Mouse (Mus musculus): ENCODE data around the gene Prmt7. TPM values are rescaled to one million over a fixed set of nuclear protein-coding genes. Genes with fewer than 3 reads are reported as not detected.

Gene Prmt7
- total RNA-seq, 4 experiments from 2014 or later = 26.7 to 27.7 (median 26.9) TPM

DNA sequence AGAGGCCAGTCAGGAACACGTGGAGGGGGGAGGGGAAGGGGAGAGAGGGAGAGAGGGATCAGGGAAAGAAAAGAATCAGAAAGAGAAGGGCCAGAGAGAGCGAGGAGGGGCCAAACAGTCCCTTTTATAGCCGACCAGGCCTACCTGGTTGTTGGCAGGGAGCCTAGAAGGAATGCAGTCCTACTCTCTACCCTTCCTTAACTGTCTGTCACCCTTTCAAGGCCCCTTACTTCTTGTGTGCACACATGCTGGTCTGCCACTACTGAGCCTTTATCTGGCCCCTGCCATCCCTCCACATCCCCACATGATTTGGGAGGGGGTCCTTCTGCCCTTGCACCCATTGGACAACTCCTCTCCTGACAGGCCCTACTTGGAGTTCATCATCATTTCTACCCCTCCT, 78.0 kb downstream of the Prmt7 start:
- no peak for DNase-seq (ENCODE audit: low spot score)

DNA sequence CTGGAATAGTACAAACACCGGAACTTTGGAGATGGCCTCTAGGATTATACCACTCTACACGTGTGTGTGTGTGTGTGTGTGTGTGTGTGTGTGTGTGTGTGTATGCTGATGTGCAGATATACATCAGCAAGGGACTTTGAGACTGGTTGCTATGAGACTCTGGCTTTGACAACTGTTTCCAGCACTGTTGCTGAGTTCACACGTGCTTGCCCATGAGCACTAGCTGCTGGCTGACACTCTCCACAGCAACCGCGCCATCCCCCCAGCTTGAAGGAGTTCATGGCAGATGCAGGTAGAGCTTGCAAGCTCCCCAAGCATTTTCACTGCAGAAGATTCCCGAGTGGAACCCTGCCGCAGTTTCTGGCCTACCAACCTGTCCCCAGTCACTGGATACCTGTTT, 78.7 kb downstream of the Prmt7 start:
- no peak for DNase-seq (ENCODE audit: low spot score)

DNA sequence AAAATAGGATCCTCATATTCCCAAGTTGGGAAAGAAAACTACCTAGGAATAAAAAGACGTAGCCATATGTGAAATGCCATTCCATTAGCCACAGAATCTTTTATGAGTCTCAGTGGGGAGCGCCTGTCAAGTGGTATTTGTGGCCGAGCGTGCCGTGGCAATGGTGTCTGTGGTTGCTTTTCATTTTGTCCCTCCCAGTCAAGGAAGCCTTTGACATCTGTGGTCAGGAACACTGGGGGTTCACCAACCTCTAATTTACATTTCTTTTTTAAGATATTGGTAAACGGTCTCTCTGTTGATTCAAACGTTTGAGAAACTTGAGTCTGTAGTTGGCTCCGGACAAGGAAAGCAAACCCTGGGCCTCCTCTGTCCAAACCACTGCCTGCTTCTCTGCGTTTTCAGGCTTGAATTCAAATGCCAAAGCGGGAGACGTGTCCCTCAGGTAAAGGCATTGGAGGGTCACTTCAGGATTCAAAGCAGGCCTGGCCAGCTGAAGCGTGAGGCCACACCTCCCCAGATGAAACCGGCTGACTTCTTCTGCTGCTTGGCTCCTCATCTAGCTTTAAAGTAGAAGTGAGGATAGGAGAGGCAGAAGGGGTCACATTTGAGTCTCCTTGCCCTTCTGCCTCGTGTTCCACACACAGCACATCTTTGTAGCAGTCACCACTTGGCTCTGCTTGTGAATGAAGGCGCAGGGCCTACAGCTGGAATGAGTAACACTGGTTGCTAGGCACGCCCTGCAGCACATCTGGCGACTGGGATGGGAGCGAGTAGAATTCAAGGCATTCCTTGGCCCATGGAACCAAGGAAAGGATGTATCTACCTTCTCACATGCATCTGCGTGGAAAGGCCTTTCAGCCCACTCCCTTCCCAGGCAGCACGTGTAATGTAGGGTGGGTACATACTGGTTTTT, 82.0 kb downstream of the Prmt7 start:
- no peak for DNase-seq (ENCODE audit: low spot score)

DNA sequence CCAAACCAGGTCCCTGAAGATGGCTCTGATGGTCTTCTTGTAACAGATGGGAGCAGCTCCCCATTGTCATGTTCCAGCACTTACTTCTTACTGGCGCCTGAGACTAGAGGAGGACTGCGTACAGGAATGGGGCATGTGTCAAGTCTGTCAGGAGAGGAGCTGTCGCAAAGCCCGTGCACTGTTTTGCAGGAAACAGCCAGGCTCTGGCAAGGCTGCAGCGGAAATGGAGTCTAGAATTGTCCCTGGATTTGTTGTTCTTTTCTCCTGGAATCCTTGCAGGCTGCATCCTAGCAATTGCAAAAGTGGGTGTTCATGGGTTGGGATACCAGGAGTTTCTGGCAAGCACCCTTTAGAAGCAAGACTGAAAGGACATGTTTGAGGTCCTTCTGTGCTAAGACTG, 87.5 kb downstream of the Prmt7 start:
- DNase-seq (ENCODE audit: low spot score) = peak; percentile 64

DNA sequence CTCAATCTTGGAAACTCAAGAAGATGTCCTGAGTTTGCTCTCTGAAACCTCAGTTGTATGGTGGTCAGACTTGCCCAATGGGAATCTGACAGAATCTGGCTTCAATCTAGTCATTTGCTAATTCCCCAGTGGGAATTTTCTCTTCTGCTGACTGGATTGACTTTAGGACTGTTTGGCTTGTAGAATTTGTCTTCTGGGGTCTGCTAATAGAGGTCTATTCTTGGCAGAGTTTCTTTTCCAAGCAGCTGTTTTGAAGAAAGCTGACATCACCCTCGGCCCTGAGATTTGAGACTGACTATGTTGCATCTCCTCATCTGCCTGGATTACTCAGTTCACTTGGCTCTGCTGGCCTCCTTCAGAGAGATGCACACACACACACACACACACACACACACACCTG, 88.1 kb downstream of the Prmt7 start:
- DNase-seq (ENCODE audit: low spot score) = peak; percentile 16

DNA sequence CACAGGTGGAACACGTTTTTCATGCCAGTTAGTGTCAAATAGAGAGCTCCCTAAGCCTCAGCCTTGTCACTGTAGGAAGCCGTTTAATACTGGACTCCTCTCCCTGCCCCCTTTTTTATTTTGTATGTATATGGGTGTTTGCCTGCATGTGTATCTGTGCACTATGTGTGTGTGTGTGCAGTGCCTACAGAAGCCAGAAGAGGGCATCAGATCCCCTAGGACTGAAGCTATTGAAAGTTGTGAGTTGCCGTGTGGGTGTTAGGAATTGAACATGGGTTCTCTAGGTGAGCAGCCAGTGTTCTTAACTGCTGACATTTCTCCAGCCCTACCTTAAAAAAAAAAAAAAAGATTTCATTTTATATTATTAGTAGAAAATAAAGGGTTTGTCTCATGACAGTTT, 89.0 kb downstream of the Prmt7 start:
- DNase-seq (ENCODE audit: low spot score) = no peak

DNA sequence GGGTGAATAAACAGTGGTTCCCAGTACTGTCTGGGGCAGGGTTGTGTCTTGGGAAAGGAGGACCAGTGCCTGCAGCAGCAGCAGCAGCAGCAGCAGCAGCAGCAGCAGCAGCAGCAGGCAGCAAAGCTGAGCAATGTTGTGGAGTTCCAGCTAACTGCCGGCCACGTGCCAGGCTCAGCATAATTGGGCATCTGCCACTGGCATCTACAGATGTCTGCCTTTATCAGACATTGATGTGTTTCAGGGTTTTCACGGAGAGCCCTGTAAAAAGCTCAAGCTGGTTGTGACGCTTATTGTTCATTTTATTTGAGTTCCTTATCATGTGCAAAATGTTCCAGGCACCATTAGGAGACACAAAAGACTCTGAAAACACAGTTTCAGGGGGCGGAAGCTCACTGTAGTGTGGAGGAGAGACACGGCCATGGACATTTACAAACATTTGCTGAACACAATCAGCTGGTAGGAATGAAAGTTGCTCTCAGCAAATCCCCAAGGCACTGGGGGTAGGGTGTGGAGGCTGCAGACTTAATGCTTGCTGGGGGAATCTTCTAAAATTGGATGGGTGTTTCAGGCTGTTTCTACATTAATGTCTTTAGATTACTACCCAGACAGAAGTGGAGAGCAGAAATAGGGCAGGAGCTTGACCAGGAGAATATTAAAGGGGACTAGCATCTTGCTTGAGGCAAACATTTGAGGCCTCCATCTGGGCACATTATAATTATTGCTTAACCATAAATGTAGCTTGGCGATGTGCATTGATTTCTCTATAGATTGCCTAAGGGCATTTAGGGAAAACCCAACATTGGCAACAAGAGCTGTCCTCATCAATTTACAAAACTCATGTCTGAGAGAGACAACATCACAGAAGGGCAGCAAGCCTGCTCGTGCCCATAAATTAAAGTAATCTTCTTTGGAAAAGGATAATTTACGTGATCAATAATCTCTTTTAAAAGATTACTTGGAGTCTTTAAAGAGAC, 90.3 kb downstream of the Prmt7 start:
- no peak for DNase-seq (ENCODE audit: low spot score)

Other genes starting within 250 kb of the Prmt7 start
- gene Slc12a4, start 244.8 kb upstream of the Prmt7 start, total RNA-seq (2022) = 10 to 100 TPM; 39.9 to 50.4 (median 43.5) TPM
- not detected for gene Dpep3, start 231.5 kb upstream of the Prmt7 start, total RNA-seq (2022)
- 10 to 100 TPM in 1 of 4 experiments, 1 to 10 TPM in 3; 8.5 to 10.9 (median 8.7) TPM for gene Dus2, start 219.6 kb upstream of the Prmt7 start, total RNA-seq (2022)
- not detected for gene Dpep2nb, start 205.0 kb upstream of the Prmt7 start, total RNA-seq (2022)
- gene Ddx28, start 199.1 kb upstream of the Prmt7 start, total RNA-seq (2022) = 10 to 100 TPM; 11.0 to 12.4 (median 11.2) TPM
- gene Nfatc3, start 152.1 kb upstream of the Prmt7 start, total RNA-seq (2022) = 10 to 100 TPM; 14.1 to 19.5 (median 18.0) TPM
- under 1 TPM; 0.23 to 0.81 (median 0.42) TPM for gene Esrp2, start 74.0 kb upstream of the Prmt7 start, total RNA-seq (2022)
- gene Pla2g15, start 60.5 kb upstream of the Prmt7 start, total RNA-seq (2022) = 10 to 100 TPM in 1 of 4 experiments, 1 to 10 TPM in 3; 7.7 to 10.0 (median 9.4) TPM
- 10 to 100 TPM in 1 of 4 experiments, 1 to 10 TPM in 3; 6.9 to 10.8 (median 9.6) TPM for gene Slc7a6, start 42.1 kb upstream of the Prmt7 start, total RNA-seq (2022)
- gene Slc7a6os, start within 50 bp of the Prmt7 start, total RNA-seq (2022) = 10 to 100 TPM in 2 of 4 experiments, 1 to 10 TPM in 2; 8.2 to 11.5 (median 10.0) TPM
- 1 to 10 TPM; 2.5 to 3.2 (median 2.6) TPM for gene Smpd3, start 127.1 kb downstream of the Prmt7 start, total RNA-seq (2022)
- 1 to 10 TPM; 2.2 to 3.6 (median 3.1) TPM for gene Zfp90, start 204.4 kb downstream of the Prmt7 start, total RNA-seq (2022)